Mouse (Mus musculus): ENCODE results near the gene Ophn1. TPM values are rescaled to one million over a fixed set of nuclear protein-coding genes. Genes with fewer than 3 reads are reported as not detected.

Gene Ophn1
- polyA plus RNA-seq, 1 experiment, result 36.8 TPM

Other genes with a start within 250 kb of the Ophn1 start
- gene Yipf6, start 45.3 kb upstream of the Ophn1 start, polyA plus RNA-seq (2012; rRNA removed), result 21.9 and 22.7 TPM in 2 replicates
- 41.5 and 51.0 TPM in 2 replicates for gene Stard8, start 112.2 kb upstream of the Ophn1 start, polyA plus RNA-seq (2012; rRNA removed)
- gene Efnb1, start 245.1 kb upstream of the Ophn1 start, polyA plus RNA-seq (2012; rRNA removed), result 9.0 and 12.6 TPM in 2 replicates

All from frontal cortex, adult 2 months (tissue).